Mouse (Mus musculus): ENCODE measurements at regions not wholly inside any gene's neighbourhood (a gene's known extent, or its start where the extent isn't known, plus 50 kb on each side); places are given as distances from the start of the nearest gene placed in this dataset.

- Histone ChIP-seq H3K4me3 (ENCODE audit: insufficient read depth, poor library complexity, severe bottlenecking) (no peak overlapping the region), H3ac (ENCODE audit: control insufficient read depth, insufficient read length, low read depth) (no peak overlapping the region), H3K27me3 (ENCODE audit: control insufficient read depth, insufficient read depth, insufficient read length) (no peaks in the 10 kb centered on the region), H3K36me3 (ENCODE audit: control insufficient read depth, insufficient read depth) (no peaks in the 10 kb centered on the region), H3K79me2 (ENCODE audit: control insufficient read depth, insufficient read depth) (no peaks in the 10 kb centered on the region), H3K79me3 (ENCODE audit: low read depth) (no peaks in the 10 kb centered on the region)
- TF ChIP-seq USF1 (IDR thresholded peaks at IDR 0.05; ENCODE audit: low read depth) (no peak), MYOD1 (IDR thresholded peaks at IDR 0.05; ENCODE audit: control insufficient read depth, insufficient read length, low read depth) (no peak), FOSL1 (IDR thresholded peaks at IDR 0.05; ENCODE audit: insufficient read depth, low read length, poor library complexity, severe bottlenecking) (no peak), CEBPB (IDR thresholded peaks at IDR 0.05; ENCODE audit: low read depth) (no peak), MYOG (IDR thresholded peaks at IDR 0.05; ENCODE audit: control insufficient read depth, extremely low read depth, insufficient read length) (no peak), MAX (IDR thresholded peaks at IDR 0.05) (no peak), CTCF (IDR thresholded peaks at IDR 0.05; ENCODE audit: control insufficient read depth, insufficient read depth, insufficient read length) (no peak)
Measured at GRCm38 (mm10) chr2:19753479-19753878, 95.9 kb downstream of the Otud1 start.

- no peaks in the 10 kb centered on the region for H3K79me2 ChIP-seq (ENCODE audit: control insufficient read depth, insufficient read depth)
- H3K36me3 ChIP-seq (ENCODE audit: control insufficient read depth, insufficient read depth): no peaks in the 10 kb centered on the region
- H3K4me3 ChIP-seq (ENCODE audit: insufficient read depth, poor library complexity, severe bottlenecking): no peak overlapping the region
- H3ac ChIP-seq (ENCODE audit: control insufficient read depth, insufficient read length, low read depth): no peak overlapping the region
- TF ChIP-seq MAX (IDR thresholded peaks at IDR 0.05) (no peak), CTCF (IDR thresholded peaks at IDR 0.05; ENCODE audit: control insufficient read depth, insufficient read depth, insufficient read length) (no peak), MYOG (IDR thresholded peaks at IDR 0.05; ENCODE audit: control insufficient read depth, extremely low read depth, insufficient read length) (no peak), MYOD1 (IDR thresholded peaks at IDR 0.05; ENCODE audit: control insufficient read depth, insufficient read length, low read depth) (no peak), USF1 (IDR thresholded peaks at IDR 0.05; ENCODE audit: low read depth) (no peak), CEBPB (IDR thresholded peaks at IDR 0.05; ENCODE audit: low read depth) (no peak), FOSL1 (IDR thresholded peaks at IDR 0.05; ENCODE audit: insufficient read depth, low read length, poor library complexity, severe bottlenecking) (no peak)
- no peaks in the 10 kb centered on the region for H3K27me3 ChIP-seq (ENCODE audit: control insufficient read depth, insufficient read depth, insufficient read length)
- H3K79me3 ChIP-seq (ENCODE audit: low read depth): no peaks in the 10 kb centered on the region
Measured at GRCm38 (mm10) chr2:19757910-19758309, 100.4 kb downstream of the Otud1 start.

- Histone ChIP-seq H3K79me2 (ENCODE audit: control insufficient read depth, insufficient read depth) (no peaks in the 10 kb centered on the region), H3K4me3 (ENCODE audit: insufficient read depth, poor library complexity, severe bottlenecking) (no peak overlapping the region), H3ac (ENCODE audit: control insufficient read depth, insufficient read length, low read depth) (no peak overlapping the region), H3K27me3 (ENCODE audit: control insufficient read depth, insufficient read depth, insufficient read length) (no peaks in the 10 kb centered on the region), H3K79me3 (ENCODE audit: low read depth) (no peaks in the 10 kb centered on the region), H3K36me3 (ENCODE audit: control insufficient read depth, insufficient read depth) (no peaks in the 10 kb centered on the region)
- TF ChIP-seq MYOG (IDR thresholded peaks at IDR 0.05; ENCODE audit: control insufficient read depth, extremely low read depth, insufficient read length) (no peak), MAX (IDR thresholded peaks at IDR 0.05) (no peak), CTCF (IDR thresholded peaks at IDR 0.05; ENCODE audit: control insufficient read depth, insufficient read depth, insufficient read length) (no peak), CEBPB (IDR thresholded peaks at IDR 0.05; ENCODE audit: low read depth) (no peak), USF1 (IDR thresholded peaks at IDR 0.05; ENCODE audit: low read depth) (no peak), MYOD1 (IDR thresholded peaks at IDR 0.05; ENCODE audit: control insufficient read depth, insufficient read length, low read depth) (no peak), FOSL1 (IDR thresholded peaks at IDR 0.05; ENCODE audit: insufficient read depth, low read length, poor library complexity, severe bottlenecking) (no peak)
Measured at GRCm38 (mm10) chr2:19759169-19759568, 101.6 kb downstream of the Otud1 start.

- Histone ChIP-seq H3K79me2 (ENCODE audit: control insufficient read depth, insufficient read depth) (no peaks in the 10 kb centered on the region), H3ac (ENCODE audit: control insufficient read depth, insufficient read length, low read depth) (no peak overlapping the region), H3K4me3 (ENCODE audit: insufficient read depth, poor library complexity, severe bottlenecking) (no peak overlapping the region), H3K79me3 (ENCODE audit: low read depth) (no peaks in the 10 kb centered on the region), H3K27me3 (ENCODE audit: control insufficient read depth, insufficient read depth, insufficient read length) (no peaks in the 10 kb centered on the region), H3K36me3 (ENCODE audit: control insufficient read depth, insufficient read depth) (no peaks in the 10 kb centered on the region)
- TF ChIP-seq MYOG (IDR thresholded peaks at IDR 0.05; ENCODE audit: control insufficient read depth, extremely low read depth, insufficient read length) (no peak), MAX (IDR thresholded peaks at IDR 0.05) (no peak), MYOD1 (IDR thresholded peaks at IDR 0.05; ENCODE audit: control insufficient read depth, insufficient read length, low read depth) (no peak), FOSL1 (IDR thresholded peaks at IDR 0.05; ENCODE audit: insufficient read depth, low read length, poor library complexity, severe bottlenecking) (no peak), CTCF (IDR thresholded peaks at IDR 0.05; ENCODE audit: control insufficient read depth, insufficient read depth, insufficient read length) (no peak), USF1 (IDR thresholded peaks at IDR 0.05; ENCODE audit: low read depth) (no peak), CEBPB (IDR thresholded peaks at IDR 0.05; ENCODE audit: low read depth) (no peak)
Measured at GRCm38 (mm10) chr2:19759577-19759976, 102.0 kb downstream of the Otud1 start.

- Histone ChIP-seq H3K27me3 (ENCODE audit: control insufficient read depth, insufficient read depth, insufficient read length) (no peaks in the 10 kb centered on the region), H3K36me3 (ENCODE audit: control insufficient read depth, insufficient read depth) (no peaks in the 10 kb centered on the region), H3K4me3 (ENCODE audit: insufficient read depth, poor library complexity, severe bottlenecking) (no peak overlapping the region), H3ac (ENCODE audit: control insufficient read depth, insufficient read length, low read depth) (no peak overlapping the region), H3K79me3 (ENCODE audit: low read depth) (no peaks in the 10 kb centered on the region), H3K79me2 (ENCODE audit: control insufficient read depth, insufficient read depth) (no peaks in the 10 kb centered on the region)
- TF ChIP-seq MYOD1 (IDR thresholded peaks at IDR 0.05; ENCODE audit: control insufficient read depth, insufficient read length, low read depth): no peak
- TF ChIP-seq USF1 (IDR thresholded peaks at IDR 0.05; ENCODE audit: low read depth): no peak
- TF ChIP-seq MYOG (IDR thresholded peaks at IDR 0.05; ENCODE audit: control insufficient read depth, extremely low read depth, insufficient read length): no peak
- no peak for TF ChIP-seq MAX (IDR thresholded peaks at IDR 0.05)
- TF ChIP-seq FOSL1 (IDR thresholded peaks at IDR 0.05; ENCODE audit: insufficient read depth, low read length, poor library complexity, severe bottlenecking): no peak
- TF ChIP-seq CTCF (IDR thresholded peaks at IDR 0.05; ENCODE audit: control insufficient read depth, insufficient read depth, insufficient read length): no peak
- TF ChIP-seq CEBPB (IDR thresholded peaks at IDR 0.05; ENCODE audit: low read depth): no peak
Measured at GRCm38 (mm10) chr2:19762996-19763395, 105.4 kb downstream of the Otud1 start.

- TF ChIP-seq MAX (IDR thresholded peaks at IDR 0.05): no peak
- TF ChIP-seq MYOD1 (IDR thresholded peaks at IDR 0.05; ENCODE audit: control insufficient read depth, insufficient read length, low read depth): no peak
- TF ChIP-seq CEBPB (IDR thresholded peaks at IDR 0.05; ENCODE audit: low read depth): no peak
- no peak for TF ChIP-seq FOSL1 (IDR thresholded peaks at IDR 0.05; ENCODE audit: insufficient read depth, low read length, poor library complexity, severe bottlenecking)
- no peak for TF ChIP-seq USF1 (IDR thresholded peaks at IDR 0.05; ENCODE audit: low read depth)
- no peak for TF ChIP-seq CTCF (IDR thresholded peaks at IDR 0.05; ENCODE audit: control insufficient read depth, insufficient read depth, insufficient read length)
- no peak for TF ChIP-seq MYOG (IDR thresholded peaks at IDR 0.05; ENCODE audit: control insufficient read depth, extremely low read depth, insufficient read length)
- H3K36me3 ChIP-seq (ENCODE audit: control insufficient read depth, insufficient read depth): no peaks in the 10 kb centered on the region
- H3K79me2 ChIP-seq (ENCODE audit: control insufficient read depth, insufficient read depth): no peaks in the 10 kb centered on the region
- H3K27me3 ChIP-seq (ENCODE audit: control insufficient read depth, insufficient read depth, insufficient read length): no peaks in the 10 kb centered on the region
- H3K4me3 ChIP-seq (ENCODE audit: insufficient read depth, poor library complexity, severe bottlenecking): no peak overlapping the region
- no peak overlapping the region for H3ac ChIP-seq (ENCODE audit: control insufficient read depth, insufficient read length, low read depth)
- H3K79me3 ChIP-seq (ENCODE audit: low read depth): no peaks in the 10 kb centered on the region
Measured at GRCm38 (mm10) chr2:19784913-19785312, 124.7 kb upstream of the Etl4 start.
